Mouse (Mus musculus) CH12.LX (cell line): ENCODE data around the gene Coasy. TPM values are rescaled to one million over a fixed set of nuclear protein-coding genes. Genes with fewer than 3 reads are reported as not detected.

Experiments used
- DNase-seq: peaks from one replicate; pipeline ENCODE4 v3.0.0-alpha.2; 2013; ENCODE audit errors: extremely low read depth
- H3K27ac ChIP-seq: 2 replicates; pipeline ENCODE4 v1.5.1; 2012; ENCODE audit warnings: low read depth, mild to moderate bottlenecking, control low read depth, moderate library complexity; ENCODE audit not compliant: insufficient read depth
- H3K27me3 ChIP-seq: replicated peaks from 2 replicates; pipeline ENCODE3; 2012; ENCODE audit warnings: inconsistent platforms
- H3K36me3 ChIP-seq, 2 experiments: replicated peaks in 1 of 2; 2 replicates each; pipeline versions ENCODE3 to v1.6.1; 2012; ENCODE audit warnings: inconsistent platforms in 1 of 2, low read length in 1 of 2, mild to moderate bottlenecking in 1 of 2, mixed read lengths in 1 of 2, moderate library complexity in 1 of 2; ENCODE audit not compliant: control insufficient read depth in 1 of 2, insufficient read depth in 1 of 2
- H3K4me1 ChIP-seq, 2 experiments: 2 replicates each; pipeline ENCODE4 v1.6.1; 2012; ENCODE audit warnings: inconsistent platforms in 1 of 2, moderate library complexity in 1 of 2; ENCODE audit not compliant: insufficient read depth in 2 of 2, control insufficient read depth in 1 of 2
- H3K4me2 ChIP-seq: 2 replicates; pipeline ENCODE4 v1.6.1; 2012; ENCODE audit warnings: low read depth, mild to moderate bottlenecking, control low read depth; ENCODE audit not compliant: poor library complexity, insufficient read depth, severe bottlenecking
- H3K4me3 ChIP-seq, 3 experiments: fragments of 150-350 bp in 1 of 3; sonication (generic) in 1 of 3; replicated peaks in 1 of 3; 2 replicates each; pipeline versions ENCODE3 to v1.5.1; 2011 to 2012; ENCODE audit warnings: low read depth in 2 of 3, low read length in 2 of 3, mild to moderate bottlenecking in 2 of 3, moderate library complexity in 2 of 3, control low read depth in 1 of 3, improper control_type of control experiment in 1 of 3, inconsistent platforms in 1 of 3, mixed read lengths in 1 of 3; ENCODE audit not compliant: poor library complexity in 1 of 3
- H3K79me2 ChIP-seq: replicated peaks from 2 replicates; pipeline ENCODE4 v1.6.1; 2012; ENCODE audit warnings: mild to moderate bottlenecking, moderate library complexity; ENCODE audit not compliant: control insufficient read depth, poor library complexity, insufficient read depth, severe bottlenecking; ENCODE audit errors: extremely low read depth
- H3K9ac ChIP-seq: 2 replicates; pipeline ENCODE4 v1.6.1; 2012; ENCODE audit warnings: low read depth, mild to moderate bottlenecking, control low read depth, moderate library complexity; ENCODE audit not compliant: insufficient read depth
- H3K9me3 ChIP-seq: replicated peaks from 2 replicates; pipeline ENCODE3; 2012; ENCODE audit warnings: low read length, inconsistent platforms, mixed read lengths
- BHLHE40 ChIP-seq: IDR thresholded peaks from 2 replicates; pipeline ENCODE4 v1.6.1; 2011; ENCODE audit warnings: mild to moderate bottlenecking, low read depth, low read length, improper control_type of control experiment
- CHD1 ChIP-seq: IDR thresholded peaks from 2 replicates; pipeline ENCODE4 v1.6.1; 2012; ENCODE audit warnings: low read depth, low read length, improper control_type of control experiment, inconsistent platforms
- CTCF ChIP-seq, 2 experiments: IDR thresholded peaks in 1 of 2; conservative IDR thresholded peaks in 1 of 2; 2 replicates each; pipeline ENCODE4 v1.5.1; 2011 to 2012; ENCODE audit warnings: low read depth in 2 of 2, low read length in 2 of 2, improper control_type of control experiment in 1 of 2, inconsistent platforms in 1 of 2, mild to moderate bottlenecking in 1 of 2, moderate library complexity in 1 of 2
- E2F4 ChIP-seq: IDR thresholded peaks from 2 replicates; pipeline ENCODE4 v1.6.1; 2011; ENCODE audit warnings: low read depth, low read length, improper control_type of control experiment; ENCODE audit not compliant: insufficient replicate concordance
- EP300 ChIP-seq: IDR thresholded peaks from 2 replicates; pipeline ENCODE4 v1.6.1; 2011; ENCODE audit warnings: low read length, improper control_type of control experiment
- ETS1 ChIP-seq: conservative IDR thresholded peaks from 2 replicates; pipeline ENCODE4 v1.6.1; 2012; ENCODE audit warnings: low read depth, mild to moderate bottlenecking, inconsistent platforms, low read length, improper control_type of control experiment, moderate library complexity
- HCFC1 ChIP-seq: IDR thresholded peaks from 2 replicates; pipeline ENCODE4 v1.6.1; 2012; ENCODE audit warnings: low read depth, mild to moderate bottlenecking, inconsistent platforms, low read length, improper control_type of control experiment
- MAZ ChIP-seq: IDR thresholded peaks from 2 replicates; pipeline ENCODE4 v1.6.1; 2012; ENCODE audit warnings: low read depth, mild to moderate bottlenecking, inconsistent platforms, low read length, improper control_type of control experiment, moderate library complexity
- MEF2A ChIP-seq: IDR thresholded peaks from 2 replicates; pipeline ENCODE4 v1.6.1; 2014; ENCODE audit warnings: low read depth, mild to moderate bottlenecking, inconsistent platforms, low read length, improper control_type of control experiment, borderline replicate concordance
- NELFE ChIP-seq: IDR thresholded peaks from 2 replicates; pipeline ENCODE4 v1.6.1; 2011; ENCODE audit warnings: low read depth, low read length, improper control_type of control experiment
- NRF1 ChIP-seq: IDR thresholded peaks from 2 replicates; pipeline ENCODE4 v1.6.1; 2014; ENCODE audit warnings: low read depth, mild to moderate bottlenecking, inconsistent platforms, low read length, improper control_type of control experiment, moderate library complexity
- POLR2A ChIP-seq: IDR thresholded peaks from 2 replicates; pipeline ENCODE4 v1.6.1; 2011; ENCODE audit warnings: low read depth, mild to moderate bottlenecking, improper control_type of control experiment, low read length
- POLR2AphosphoS2 ChIP-seq: IDR thresholded peaks from 2 replicates; pipeline ENCODE4 v1.6.1; 2011; ENCODE audit warnings: low read depth, low read length, improper control_type of control experiment
- SMC3 ChIP-seq: IDR thresholded peaks from 2 replicates; pipeline ENCODE4 v1.6.1; 2011; ENCODE audit warnings: low read depth, low read length, improper control_type of control experiment
- TBP ChIP-seq: conservative IDR thresholded peaks from 2 replicates; pipeline ENCODE4 v1.6.1; 2011; ENCODE audit warnings: low read depth, low read length, improper control_type of control experiment
- UBTF ChIP-seq: IDR thresholded peaks from 2 replicates; pipeline ENCODE4 v1.6.1; 2012; ENCODE audit warnings: low read depth, mild to moderate bottlenecking, inconsistent platforms, low read length, improper control_type of control experiment, moderate library complexity
- USF1 ChIP-seq: IDR thresholded peaks from 2 replicates; pipeline ENCODE4 v1.6.1; 2014; ENCODE audit warnings: low read depth, mild to moderate bottlenecking, inconsistent platforms, low read length, improper control_type of control experiment
- USF2 ChIP-seq: conservative IDR thresholded peaks from 2 replicates; pipeline ENCODE4 v1.6.1; 2011; ENCODE audit warnings: low read depth, low read length, improper control_type of control experiment
- ZC3H11A ChIP-seq: IDR thresholded peaks from 2 replicates; pipeline ENCODE4 v1.6.1; 2012; ENCODE audit warnings: low read depth, mild to moderate bottlenecking, inconsistent platforms, low read length, improper control_type of control experiment
- dilution Hi-C: fragments of 300-500 bp; cut with MboI; formaldehyde crosslinking; loops from 2 replicates; pipeline ENCODE4 v1.14.3; 2020; ENCODE audit warnings: low sequenced_read_pairs; ENCODE audit not compliant: extremely low pct_unique_long_range_greater_than_20kb, extremely low pct_ligation_motif_present
- in situ Hi-C: fragments of 300-500 bp; cut with MboI; formaldehyde crosslinking; loops from 3 replicates; pipeline ENCODE4 v1.14.3; 2019; ENCODE audit warnings: low sequenced_read_pairs, low pct_ligation_motif_present, low pct_unique_long_range_greater_than_20kb, mixed read lengths
- polyA plus RNA-seq: library from polyadenylated mRNA; unstranded; fragments of >175 nt; gene quantifications from 2 replicates; pipeline ENCODE4 v1.2.1, GENCODE M21; 2012; ENCODE audit warnings: low read depth; ENCODE audit not compliant: insufficient read length
- total RNA-seq, 2 experiments: library from RNA; depleted of rRNA; stranded (reverse); fragments of 300-350 nt in 1 of 2; fragments of >200 nt in 1 of 2; gene quantifications; 2 replicates each; pipeline ENCODE4 v1.2.3; 2012 to 2014

Gene Coasy
- total and polyA plus RNA-seq, 3 experiments, result 60.4 to 78.9 (median 63.4) TPM

DNA sequence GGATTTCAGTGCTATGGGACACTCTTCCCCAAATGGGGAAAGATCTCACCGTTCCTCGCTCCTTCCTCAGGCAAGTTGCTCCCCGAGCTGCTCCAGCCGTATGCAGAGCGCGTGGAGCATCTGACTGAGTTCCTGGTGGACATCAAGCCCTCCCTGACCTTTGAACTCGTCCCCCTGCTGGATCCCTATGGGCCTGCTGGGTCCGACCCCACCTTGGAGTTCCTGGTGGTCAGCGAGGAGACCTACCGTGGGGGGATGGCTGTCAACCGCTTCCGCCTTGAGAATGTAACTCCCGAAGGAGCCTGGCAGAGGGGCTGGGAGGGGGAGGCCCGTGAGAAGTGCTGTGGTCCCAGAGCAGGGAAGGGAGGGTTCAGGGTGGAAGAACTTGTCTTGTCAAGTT, 1.9 kb downstream of the Coasy start:
- peaks cover 20 to 42% of the 10 kb centered on the region in 2 experiments for H3K36me3 ChIP-seq
- no peak overlapping the region for H3K4me3 ChIP-seq
- dilution Hi-C loops, result no loop called here
- no peak overlapping the region for H3K9ac ChIP-seq
- peaks cover 26 to 61% of the 10 kb centered on the region in 2 experiments for H3K4me1 ChIP-seq
- H3K79me2 ChIP-seq, result peaks cover 22% of the 10 kb centered on the region; the same call in 1 of the 2 replicates
- no peak overlapping the region for H3K4me2 ChIP-seq
- peaks cover 3% of the 10 kb centered on the region for H3K27me3 ChIP-seq
- no peak for DNase-seq
- no peak overlapping the region for H3K27ac ChIP-seq
- H3K9me3 ChIP-seq, result no peaks in the 10 kb centered on the region
- in situ Hi-C loops, result loop anchor here (5.0 to 10.0 kb wide), 2 partner anchors 98 to 221 kb away; partner anchors contain the start of gene Becn1
- TF ChIP-seq CTCF (conservative IDR thresholded peaks at IDR 0.05 in 1 of 2, IDR thresholded peaks at IDR 0.05 in 1 of 2; ENCODE audit: low read depth in 2 of 2, low read length in 2 of 2), result no peak
- TF ChIP-seq TBP, result no peak
- TF ChIP-seq POLR2A, result no peak
- no peak for TF ChIP-seq CHD1
- TF ChIP-seq USF2, result no peak
- TF ChIP-seq EP300, result no peak
- TF ChIP-seq BHLHE40, result no peak
- TF ChIP-seq MEF2A, result no peak

DNA sequence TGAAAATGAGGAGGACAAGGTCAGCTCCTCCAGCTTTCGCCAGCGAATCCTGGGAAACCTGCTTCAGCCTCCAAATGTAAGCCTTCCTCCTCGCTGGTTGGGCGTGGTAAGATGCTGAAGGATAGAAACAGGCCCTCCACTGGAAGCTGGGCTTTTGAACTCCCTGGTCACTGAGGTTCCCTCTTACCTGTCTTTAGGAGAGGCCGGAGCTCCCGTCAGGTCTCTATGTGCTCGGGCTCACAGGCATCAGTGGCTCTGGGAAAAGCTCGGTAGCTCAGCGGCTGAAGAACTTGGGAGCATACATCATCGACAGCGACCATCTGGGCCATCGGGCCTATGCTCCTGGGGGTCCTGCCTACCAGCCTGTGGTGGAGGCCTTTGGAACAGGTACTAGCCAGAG, 2.4 kb downstream of the Coasy start:
- Histone ChIP-seq H3K4me2 (no peak overlapping the region), H3K9ac (no peak overlapping the region)
- TF ChIP-seq NRF1 (no peak), MEF2A (no peak), E2F4 (no peak), MAZ (no peak), ZC3H11A (no peak), UBTF (no peak), BHLHE40 (no peak), USF2 (no peak), NELFE (no peak), POLR2AphosphoS2 (no peak), EP300 (no peak), CTCF (conservative IDR thresholded peaks at IDR 0.05 in 1 of 2, IDR thresholded peaks at IDR 0.05 in 1 of 2; ENCODE audit: low read depth in 2 of 2, low read length in 2 of 2) (no peak), SMC3 (no peak), TBP (no peak), USF1 (no peak), HCFC1 (no peak), ETS1 (no peak)
- TF ChIP-seq, all 38 proteins: peak for 0
- peaks cover 3% of the 10 kb centered on the region for H3K27me3 ChIP-seq
- H3K4me1 ChIP-seq, result peaks cover 26 to 63% of the 10 kb centered on the region in 2 experiments
- H3K36me3 ChIP-seq, result peaks cover 26 to 48% of the 10 kb centered on the region in 2 experiments
- in situ Hi-C loops (loop anchor here (5.0 to 10.0 kb wide), 2 partner anchors 97 to 220 kb away; partner anchors contain the start of gene Becn1), dilution Hi-C loops (no loop called here)
- no peak for DNase-seq
- no peak overlapping the region for H3K4me3 ChIP-seq
- H3K27ac ChIP-seq, result no peak overlapping the region
- H3K9me3 ChIP-seq, result no peaks in the 10 kb centered on the region
- H3K79me2 ChIP-seq, result peaks cover 22% of the 10 kb centered on the region; the same call in 1 of the 2 replicates
